Mouse (Mus musculus) midbrain, embryonic 11.5 days (tissue): Measurements from ENCODE around the gene Rft1. TPM values are rescaled to one million over a fixed set of nuclear protein-coding genes. Genes with fewer than 3 reads are reported as not detected.

Experiments used
- ATAC-seq: fragments of 200-750 bp; cut with Nextera tagmentation; 2 replicates; pipeline ENCODE4 v1.8.0; 2017; ENCODE audit warnings: moderate TSS enrichment, moderate library complexity; ENCODE audit not compliant: low FRiP score
- DNase-seq: peaks from one replicate; pipeline ENCODE4 v3.0.0; 2015; ENCODE audit warnings: low spot score; ENCODE audit errors: missing footprints
- H3K27ac ChIP-seq: fragments of 300-500 bp; sonication (generic); 2 replicates; pipeline ENCODE4 v1.5.1; 2014; ENCODE audit warnings: low read depth, low read length
- H3K27me3 ChIP-seq: fragments of 300-500 bp; sonication (generic); 2 replicates; pipeline ENCODE4 v1.6.1; 2014; ENCODE audit warnings: mild to moderate bottlenecking, low read length, moderate library complexity, mixed read lengths; ENCODE audit not compliant: control insufficient read depth, insufficient read depth
- H3K36me3 ChIP-seq: fragments of 300-500 bp; sonication (generic); 2 replicates; pipeline ENCODE4 v1.6.1; 2014; ENCODE audit warnings: mild to moderate bottlenecking, low read length, moderate library complexity, mixed read lengths; ENCODE audit not compliant: control insufficient read depth, insufficient read depth
- H3K4me1 ChIP-seq: fragments of 300-500 bp; sonication (generic); 2 replicates; pipeline ENCODE4 v1.6.1; 2014; ENCODE audit warnings: low read length; ENCODE audit not compliant: control insufficient read depth, insufficient read depth
- H3K4me2 ChIP-seq: fragments of 300-500 bp; sonication (generic); 2 replicates; pipeline ENCODE4 v1.6.1; 2014; ENCODE audit warnings: mild to moderate bottlenecking, moderate library complexity
- H3K4me3 ChIP-seq: fragments of 300-500 bp; sonication (generic); 2 replicates; pipeline ENCODE4 v1.5.1; 2014; ENCODE audit warnings: low read depth, low read length
- H3K9ac ChIP-seq: fragments of 300-500 bp; sonication (generic); 2 replicates; pipeline ENCODE4 v1.6.1; 2014; ENCODE audit warnings: low read length
- H3K9me3 ChIP-seq: fragments of 300-500 bp; sonication (generic); 2 replicates; pipeline ENCODE4 v1.6.1; 2016; ENCODE audit warnings: low read length; ENCODE audit not compliant: control insufficient read depth
- WGBS: fragments of 180-500 bp; shearing (Covaris S2); extraction: QIAGEN DNeasy Blood & Tissue Kit; methylation state at CpG from one replicate; pipeline ENCODE4 v1.1.7; 2014; 5-methylcytosine and 5-hydroxymethylcytosine counted together
- polyA plus RNA-seq: library from polyadenylated mRNA; unstranded; fragments of >200 nt; fragmentation: Nextera tagmentation; extraction: Ambion mirVana; gene quantifications from 2 replicates; pipeline ENCODE4 v1.2.1, GENCODE M21; 2014

Gene Rft1
- polyA plus RNA-seq, 1 experiment from 2014 or later = 11.0 TPM

GRCm38 (mm10) chr14:30719514-30719913 is 65.4 kb downstream of the Rft1 start:
- Histone ChIP-seq H3K27ac (no peak overlapping the region), H3K9me3 (no peaks in the 10 kb centered on the region), H3K4me2 (no peak overlapping the region), H3K9ac (no peak overlapping the region), H3K4me1 (peaks cover 4% of the 10 kb centered on the region), H3K27me3 (peaks cover 6% of the 10 kb centered on the region), H3K36me3 (no peaks in the 10 kb centered on the region), H3K4me3 (no peak overlapping the region)
- DNase-seq (no peak), ATAC-seq (no peak)
- 86% methylated on average over 1 of the region's 1 CpGs for WGBS

DNA sequence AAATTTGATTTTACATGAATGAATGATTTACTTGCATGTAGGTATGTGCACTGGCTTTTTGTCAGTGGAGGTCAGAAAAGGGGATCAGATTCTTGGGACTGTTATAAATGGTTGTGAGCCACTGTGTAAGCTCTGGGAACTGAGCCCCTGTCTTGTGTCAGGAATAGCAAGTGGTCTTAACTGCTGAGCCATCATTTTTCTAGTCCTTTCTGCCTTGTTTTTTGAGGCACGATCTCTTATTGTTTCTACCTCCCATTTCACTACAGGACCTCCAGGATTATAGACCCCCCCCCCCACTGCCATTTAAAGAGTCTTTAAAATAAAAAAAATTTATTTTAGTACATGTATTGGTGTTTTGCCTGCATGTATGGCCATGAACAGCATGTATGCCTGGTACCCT is 67.7 kb downstream of the Rft1 start:
- DNase-seq (no peak), ATAC-seq (no peak)
- no peak overlapping the region for H3K9ac ChIP-seq
- no peak overlapping the region for H3K4me3 ChIP-seq
- H3K36me3 ChIP-seq = no peaks in the 10 kb centered on the region
- H3K9me3 ChIP-seq = no peaks in the 10 kb centered on the region
- H3K4me1 ChIP-seq = peaks cover 4% of the 10 kb centered on the region
- H3K27ac ChIP-seq = no peak overlapping the region
- H3K4me2 ChIP-seq = no peak overlapping the region
- H3K27me3 ChIP-seq = no peaks in the 10 kb centered on the region
- 95% methylated on average over 1 of the region's 1 CpGs for WGBS

DNA sequence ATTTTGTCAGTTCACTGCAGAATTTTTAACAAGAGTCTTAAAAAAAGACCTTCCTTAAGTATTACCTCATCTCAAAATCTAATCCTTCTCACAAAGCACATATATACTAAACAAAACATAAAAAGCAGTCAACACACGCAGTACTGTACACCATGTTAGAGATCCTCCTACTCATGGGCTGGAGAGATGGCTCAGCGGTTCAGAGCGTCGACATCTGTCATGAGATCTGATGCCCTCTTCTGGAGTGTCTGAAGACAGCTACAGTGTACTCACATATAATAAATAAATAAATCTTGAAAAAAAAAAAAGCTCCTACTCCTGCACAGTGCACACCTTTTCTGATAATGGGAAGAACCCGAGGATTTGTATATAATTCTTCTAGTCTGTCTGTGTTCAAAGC is 68.2 kb downstream of the Rft1 start:
- no peaks in the 10 kb centered on the region for H3K27me3 ChIP-seq
- H3K27ac ChIP-seq = no peak overlapping the region
- WGBS = 86% methylated on average over 5 of the region's 5 CpGs
- H3K4me2 ChIP-seq = no peak overlapping the region
- ATAC-seq (no peak), DNase-seq (no peak)
- no peaks in the 10 kb centered on the region for H3K9me3 ChIP-seq
- no peaks in the 10 kb centered on the region for H3K36me3 ChIP-seq
- H3K4me1 ChIP-seq = no peaks in the 10 kb centered on the region
- no peak overlapping the region for H3K4me3 ChIP-seq
- H3K9ac ChIP-seq = no peak overlapping the region

GRCm38 (mm10) chr14:30731896-30732295 is 77.7 kb downstream of the Rft1 start:
- Histone ChIP-seq H3K4me2 (no peak overlapping the region), H3K4me3 (no peak overlapping the region), H3K9me3 (no peaks in the 10 kb centered on the region), H3K36me3 (no peaks in the 10 kb centered on the region), H3K9ac (no peak overlapping the region), H3K4me1 (no peaks in the 10 kb centered on the region), H3K27ac (no peak overlapping the region), H3K27me3 (no peaks in the 10 kb centered on the region)
- ATAC-seq (no peak), DNase-seq (peak; percentile 31)
- 94% methylated on average over 3 of the region's 3 CpGs for WGBS

- peak; percentile 41 for DNase-seq
- no peak for ATAC-seq
- Histone ChIP-seq H3K4me1 (no peaks in the 10 kb centered on the region), H3K9me3 (no peaks in the 10 kb centered on the region), H3K27ac (no peak overlapping the region), H3K4me3 (no peak overlapping the region), H3K27me3 (no peaks in the 10 kb centered on the region), H3K36me3 (no peaks in the 10 kb centered on the region), H3K4me2 (no peak overlapping the region), H3K9ac (no peak overlapping the region)
- WGBS = over 99% methylated on average over 5 of the region's 5 CpGs
Measured at GRCm38 (mm10) chr14:30734665-30735064, 80.5 kb downstream of the Rft1 start.

DNA sequence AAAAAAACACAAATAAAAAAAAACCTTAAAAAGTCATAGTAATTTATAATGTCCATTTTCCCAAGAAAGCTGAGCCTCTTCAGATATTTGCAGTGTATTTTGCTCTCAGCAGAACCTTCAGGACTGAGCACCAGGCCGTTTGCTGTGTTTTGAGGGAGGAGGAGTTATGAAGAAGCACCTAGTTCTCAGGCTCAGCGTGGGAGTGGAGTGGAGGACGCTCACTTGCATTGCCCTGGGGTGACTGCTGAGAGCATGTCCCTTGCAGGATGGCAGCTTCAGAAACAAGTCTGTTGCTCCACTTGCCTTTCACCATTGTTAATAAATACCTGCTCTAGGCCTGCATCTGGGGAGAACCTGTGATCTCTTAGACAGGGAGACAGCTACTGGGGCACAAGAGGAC is 81.7 kb downstream of the Rft1 start:
- no peak overlapping the region for H3K9ac ChIP-seq
- H3K27me3 ChIP-seq = no peaks in the 10 kb centered on the region
- H3K9me3 ChIP-seq = no peaks in the 10 kb centered on the region
- WGBS = 93% methylated on average over 3 of the region's 3 CpGs
- no peaks in the 10 kb centered on the region for H3K36me3 ChIP-seq
- H3K4me1 ChIP-seq = no peaks in the 10 kb centered on the region
- DNase-seq = no peak
- H3K4me2 ChIP-seq = no peak overlapping the region
- H3K27ac ChIP-seq = no peak overlapping the region
- H3K4me3 ChIP-seq = no peak overlapping the region
- no peak for ATAC-seq

- H3K4me2 ChIP-seq = no peak overlapping the region
- H3K9ac ChIP-seq = no peak overlapping the region
- H3K9me3 ChIP-seq = no peaks in the 10 kb centered on the region
- H3K4me3 ChIP-seq = no peak overlapping the region
- 94% methylated on average over 1 of the region's 1 CpGs for WGBS
- H3K27me3 ChIP-seq = no peaks in the 10 kb centered on the region
- H3K36me3 ChIP-seq = no peaks in the 10 kb centered on the region
- ATAC-seq (no peak), DNase-seq (no peak)
- H3K4me1 ChIP-seq = no peaks in the 10 kb centered on the region
- H3K27ac ChIP-seq = no peak overlapping the region
Measured at GRCm38 (mm10) chr14:30736413-30736812, 82.3 kb downstream of the Rft1 start.

Other genes starting within 250 kb of the Rft1 start
- 25.2 and 25.3 TPM in 2 replicates for gene Dcp1a, start 174.8 kb upstream of the Rft1 start, polyA plus RNA-seq
- gene Cacna1d, start 162.9 kb upstream of the Rft1 start, polyA plus RNA-seq = 0.89 and 1.0 TPM in 2 replicates
- gene Tkt, start 106.0 kb upstream of the Rft1 start, polyA plus RNA-seq = 135 and 154 TPM in 2 replicates
- 17.6 and 20.1 TPM in 2 replicates for gene Prkcd, start 28.1 kb upstream of the Rft1 start, polyA plus RNA-seq
- gene Sfmbt1, start 60.5 kb downstream of the Rft1 start, polyA plus RNA-seq = 22.0 and 24.5 TPM in 2 replicates
- gene Tmem110, start 171.2 kb downstream of the Rft1 start, polyA plus RNA-seq = 22.0 and 23.3 TPM in 2 replicates
- 0.30 and 0.42 TPM in 2 replicates for gene Mustn1, start 224.8 kb downstream of the Rft1 start, polyA plus RNA-seq
- gene Itih4, start 232.1 kb downstream of the Rft1 start, polyA plus RNA-seq = 0.15 TPM in 1 of 2 replicates, not detected in the other